Mouse (Mus musculus) limb, embryonic 14.5 days (tissue): ENCODE measurements around the gene Sost. TPM values are rescaled to one million over a fixed set of nuclear protein-coding genes. Genes with fewer than 3 reads are reported as not detected.

ENCODE experiments used
- ATAC-seq: fragments of 200-750 bp; cut with Nextera tagmentation; 2 replicates; pipeline ENCODE4 v1.8.0; 2017; ENCODE audit warnings: low read depth, moderate number of reproducible peaks, moderate TSS enrichment; ENCODE audit not compliant: low FRiP score
- DNase-seq: peaks from one replicate; pipeline ENCODE4 v3.0.0-alpha.2; 2015; ENCODE audit warnings: low spot score
- H3K27ac ChIP-seq: fragments of 300-500 bp; sonication (generic); replicated peaks from 2 replicates; pipeline ENCODE4 v1.5.1; 2014; ENCODE audit warnings: low read depth, mild to moderate bottlenecking, low read length, moderate library complexity, mixed read lengths
- H3K27me3 ChIP-seq: fragments of 300-500 bp; sonication (generic); 2 replicates; pipeline ENCODE4 v1.6.1; 2014; ENCODE audit warnings: low read length, mixed read lengths; ENCODE audit not compliant: control insufficient read depth, insufficient read depth
- H3K36me3 ChIP-seq: fragments of 300-500 bp; sonication (generic); 2 replicates; pipeline ENCODE4 v1.6.1; 2014; ENCODE audit warnings: mild to moderate bottlenecking, low read length, moderate library complexity, mixed read lengths; ENCODE audit not compliant: control insufficient read depth, insufficient read depth
- H3K4me1 ChIP-seq: fragments of 300-500 bp; sonication (generic); 2 replicates; pipeline ENCODE4 v1.6.1; 2014; ENCODE audit warnings: antibody characterized with exemption, low read length, mixed read lengths; ENCODE audit not compliant: control insufficient read depth, insufficient read depth
- H3K4me2 ChIP-seq: fragments of 300-500 bp; sonication (generic); replicated peaks from 2 replicates; pipeline ENCODE4 v1.6.1; 2014; ENCODE audit warnings: low read depth, mild to moderate bottlenecking, low read length, moderate library complexity; ENCODE audit not compliant: severe bottlenecking
- H3K4me3 ChIP-seq: fragments of 300-500 bp; sonication (generic); replicated peaks from 2 replicates; pipeline ENCODE4 v1.5.1; 2014; ENCODE audit warnings: low read length
- H3K9ac ChIP-seq: fragments of 300-500 bp; sonication (generic); 2 replicates; pipeline ENCODE4 v1.6.1; 2014; ENCODE audit warnings: mild to moderate bottlenecking, low read depth, low read length, moderate library complexity; ENCODE audit not compliant: severe bottlenecking
- H3K9me3 ChIP-seq: fragments of 300-500 bp; sonication (generic); 2 replicates; pipeline ENCODE4 v1.6.1; 2016; ENCODE audit warnings: low read length; ENCODE audit not compliant: control insufficient read depth
- POLR2A ChIP-seq: fragments of 200-500 bp; IDR thresholded peaks from 2 replicates; pipeline ENCODE4 v1.8.0; 2012; ENCODE audit warnings: inconsistent platforms, mild to moderate bottlenecking, moderate library complexity, borderline replicate concordance; ENCODE audit not compliant: insufficient read depth, insufficient read length; ENCODE audit errors: extremely low read depth
- WGBS: fragments of 180-500 bp; shearing (Covaris S2); extraction: QIAGEN DNeasy Blood & Tissue Kit; methylation state at CpG from one replicate; pipeline ENCODE4 v1.1.7; 2014; 5-methylcytosine and 5-hydroxymethylcytosine counted together
- polyA plus RNA-seq, 2 experiments: library from polyadenylated mRNA; depleted of rRNA in 1 of 2; stranded (reverse) in 1 of 2; unstranded in 1 of 2; fragments of >200 nt; fragmentation: Nextera tagmentation in 1 of 2; extraction: Ambion mirVana in 1 of 2; gene quantifications; 2 replicates each; pipeline versions ENCODE4 v1.2.1 to v1.2.3; 2012 to 2014

Sost gene
- polyA plus RNA-seq, 2 experiments = 0.88 TPM; not detected in 1

- Histone ChIP-seq H3K27ac (no peak overlapping the region), H3K27me3 (no peaks in the 10 kb centered on the region), H3K4me3 (no peak overlapping the region), H3K9me3 (no peaks in the 10 kb centered on the region), H3K4me2 (no peak overlapping the region), H3K9ac (0 out of 2 replicates have a peak overlapping the region, but pooled peaks have one; percentile 0), H3K4me1 (no peaks in the 10 kb centered on the region), H3K36me3 (peaks cover 16% of the 10 kb centered on the region)
- 24% methylated on average over 13 of the region's 13 CpGs for WGBS
- DNase-seq (no peak), ATAC-seq (peak; percentile 34; the same call in 1 of the 2 replicates)
- no peak for TF ChIP-seq POLR2A
Measured at GRCm38 (mm10) chr11:102010140-102010539, 43.3 kb upstream of the Sost start.

- ATAC-seq (no peak), DNase-seq (no peak)
- H3K4me1 ChIP-seq = no peaks in the 10 kb centered on the region
- TF ChIP-seq POLR2A = no peak
- no peaks in the 10 kb centered on the region for H3K9me3 ChIP-seq
- H3K4me2 ChIP-seq = no peak overlapping the region
- H3K27ac ChIP-seq = no peak overlapping the region
- 78% methylated on average over 15 of the region's 15 CpGs for WGBS
- no peaks in the 10 kb centered on the region for H3K27me3 ChIP-seq
- H3K9ac ChIP-seq = no peak overlapping the region
- peaks cover 15% of the 10 kb centered on the region for H3K36me3 ChIP-seq
- H3K4me3 ChIP-seq = no peak overlapping the region
Measured at GRCm38 (mm10) chr11:102008954-102009637, 42.3 kb upstream of the Sost start.

GRCm38 (mm10) chr11:102008372-102008771 lies 41.6 kb upstream of the Sost start:
- WGBS = 87% methylated on average over 8 of the region's 8 CpGs
- H3K4me3 ChIP-seq = no peak overlapping the region
- H3K9me3 ChIP-seq = no peaks in the 10 kb centered on the region
- no peak for DNase-seq
- H3K9ac ChIP-seq = no peak overlapping the region
- H3K27me3 ChIP-seq = no peaks in the 10 kb centered on the region
- no peak for ATAC-seq
- H3K36me3 ChIP-seq = peaks cover 15% of the 10 kb centered on the region
- no peak overlapping the region for H3K27ac ChIP-seq
- no peaks in the 10 kb centered on the region for H3K4me1 ChIP-seq
- no peak overlapping the region for H3K4me2 ChIP-seq
- TF ChIP-seq POLR2A = no peak

- Histone ChIP-seq H3K27me3 (no peaks in the 10 kb centered on the region), H3K9me3 (no peaks in the 10 kb centered on the region), H3K36me3 (peaks cover 15% of the 10 kb centered on the region; the same call in 1 of the 2 replicates), H3K4me1 (no peaks in the 10 kb centered on the region), H3K9ac (no peak overlapping the region), H3K27ac (no peak overlapping the region), H3K4me3 (no peak overlapping the region), H3K4me2 (no peak overlapping the region)
- ATAC-seq = no peak
- WGBS = 88% methylated on average over 5 of the region's 5 CpGs
- DNase-seq = no peak
- TF ChIP-seq POLR2A = no peak
Measured at GRCm38 (mm10) chr11:102006688-102007087, 39.9 kb upstream of the Sost start.

GRCm38 (mm10) chr11:102006271-102006670 lies 39.5 kb upstream of the Sost start:
- Histone ChIP-seq H3K4me3 (no peak overlapping the region), H3K9me3 (no peaks in the 10 kb centered on the region), H3K27ac (no peak overlapping the region), H3K4me1 (no peaks in the 10 kb centered on the region), H3K4me2 (no peak overlapping the region), H3K36me3 (peaks cover 12% of the 10 kb centered on the region; the same call in 1 of the 2 replicates), H3K9ac (no peak overlapping the region), H3K27me3 (no peaks in the 10 kb centered on the region)
- TF ChIP-seq POLR2A = no peak
- WGBS = 78% methylated on average over 9 of the region's 9 CpGs
- DNase-seq (no peak), ATAC-seq (no peak)
